Mouse (Mus musculus) cerebellum, adult 2 months (tissue): ENCODE measurements around the gene Whamm. TPM values are rescaled to one million over a fixed set of nuclear protein-coding genes. Genes with fewer than 3 reads are reported as not detected.

Source experiments
- DNase-seq, 2 experiments: peaks; one replicate each; pipeline ENCODE4 v3.0.0; 2021
- H3K27ac ChIP-seq: fragments of 200-500 bp; 2 replicates; pipeline ENCODE4 v1.5.1; 2012; ENCODE audit warnings: low read length, control low read depth, inconsistent platforms; ENCODE audit not compliant: insufficient read depth
- H3K27me3 ChIP-seq: fragments of 200-500 bp; 2 replicates; pipeline ENCODE4 v1.6.1; 2012; ENCODE audit warnings: inconsistent platforms, mild to moderate bottlenecking, low read length, moderate library complexity; ENCODE audit not compliant: control insufficient read depth, insufficient read depth
- H3K4me1 ChIP-seq: fragments of 200-500 bp; 2 replicates; pipeline ENCODE4 v1.6.1; 2011; ENCODE audit warnings: low read length; ENCODE audit not compliant: control insufficient read depth, insufficient read depth
- H3K4me3 ChIP-seq: fragments of 200-500 bp; replicated peaks from 2 replicates; pipeline ENCODE3; 2011; ENCODE audit warnings: mild to moderate bottlenecking, low read depth, low read length, control low read depth; ENCODE audit not compliant: insufficient read depth
- CTCF ChIP-seq: fragments of 200-500 bp; IDR thresholded peaks from 2 replicates; pipeline ENCODE4 v1.5.1; 2011; ENCODE audit warnings: low read depth, mild to moderate bottlenecking, control low read depth, low read length, moderate library complexity, borderline replicate concordance; ENCODE audit not compliant: insufficient read depth
- POLR2A ChIP-seq: fragments of 200-500 bp; IDR thresholded peaks from 2 replicates; pipeline ENCODE4 v1.6.1; 2011; ENCODE audit warnings: low read length, control low read depth, borderline replicate concordance; ENCODE audit not compliant: insufficient read depth
- WGBS: fragments of 180-500 bp; shearing (Covaris S2); methylation state at CpG from one replicate; pipeline ENCODE4 v1.1.7; 2018; 5-methylcytosine and 5-hydroxymethylcytosine counted together
- polyA plus RNA-seq: library from polyadenylated mRNA; depleted of rRNA; stranded (reverse); fragments of >200 nt; gene quantifications from 2 replicates; pipeline ENCODE4 v1.2.3, GENCODE M21; 2012; rRNA removed

Gene Whamm
- polyA plus RNA-seq, 1 experiment, result 28.6 TPM

- Histone ChIP-seq H3K4me3 (no peak overlapping the region), H3K27ac (no peak overlapping the region), H3K4me1 (peaks cover 2% of the 10 kb centered on the region; the same call in 1 of the 2 replicates), H3K27me3 (no peaks in the 10 kb centered on the region)
- WGBS, result 99% methylated on average over 8 of the region's 8 CpGs
- DNase-seq, result no peak
- TF ChIP-seq POLR2A (no peak), CTCF (no peak)
Measured at GRCm38 (mm10) chr7:81631261-81631660, 60.2 kb downstream of the Whamm start.

- H3K4me1 ChIP-seq, result peaks cover 2% of the 10 kb centered on the region; the same call in 1 of the 2 replicates
- no peak overlapping the region for H3K4me3 ChIP-seq
- TF ChIP-seq CTCF (no peak), POLR2A (no peak)
- H3K27ac ChIP-seq, result no peak overlapping the region
- H3K27me3 ChIP-seq, result no peaks in the 10 kb centered on the region
- 29% methylated on average over 6 of the region's 6 CpGs for WGBS
- DNase-seq, result peak in 1 of 2 experiments; percentile 41
Measured at GRCm38 (mm10) chr7:81632586-81632985, 61.5 kb downstream of the Whamm start.

- Histone ChIP-seq H3K27ac (no peak overlapping the region), H3K4me3 (no peak overlapping the region), H3K4me1 (peaks cover 16% of the 10 kb centered on the region), H3K27me3 (no peaks in the 10 kb centered on the region)
- DNase-seq, result no peak
- no peak for TF ChIP-seq CTCF
- no peak for TF ChIP-seq POLR2A
- 81% methylated on average over 6 of the region's 6 CpGs for WGBS
Measured at GRCm38 (mm10) chr7:81641101-81641500, 70.0 kb downstream of the Whamm start.

GRCm38 (mm10) chr7:81644551-81645235 lies 73.6 kb downstream of the Whamm start:
- Histone ChIP-seq H3K27ac (no peak overlapping the region), H3K4me3 (no peak overlapping the region), H3K27me3 (no peaks in the 10 kb centered on the region), H3K4me1 (peaks cover 19% of the 10 kb centered on the region)
- WGBS, result 5% methylated on average over 7 of the region's 7 CpGs
- DNase-seq, result peak; percentile 70 to 83
- TF ChIP-seq POLR2A (no peak), CTCF (no peak)

Other genes with a start within 250 kb of the Whamm start
- 775 and 784 TPM in 2 replicates for gene Rps17, start 226.0 kb upstream of the Whamm start, polyA plus RNA-seq
- gene Cpeb1, start 115.8 kb upstream of the Whamm start, polyA plus RNA-seq, result 84.0 and 89.6 TPM in 2 replicates
- 139 and 141 TPM in 2 replicates for gene Ap3b2, start 77.3 kb upstream of the Whamm start, polyA plus RNA-seq
- not detected in 2 replicates for gene BC048679, start 73.0 kb upstream of the Whamm start, polyA plus RNA-seq
- 0.16 and 0.26 TPM in 2 replicates for gene Fsd2, start 4.3 kb upstream of the Whamm start, polyA plus RNA-seq
- 10.0 and 10.2 TPM in 2 replicates for gene Homer2, start 136.3 kb downstream of the Whamm start, polyA plus RNA-seq
- 71.0 and 77.7 TPM in 2 replicates for gene Ramac, start 191.7 kb downstream of the Whamm start, polyA plus RNA-seq
- gene 3110040N11Rik, start 218.2 kb downstream of the Whamm start, polyA plus RNA-seq, result 26.5 and 27.0 TPM in 2 replicates